Mouse (Mus musculus): ENCODE measurements around the gene Ccn2.

The Ccn2 gene

GRCm38 (mm10) chr10:24595250-24596002 is at the start of gene Ccn2:
Gene Ccn2 (plus strand): TSS chr10:24595442.
- peak; percentile 5 to 23 for DNase-seq

DNA sequence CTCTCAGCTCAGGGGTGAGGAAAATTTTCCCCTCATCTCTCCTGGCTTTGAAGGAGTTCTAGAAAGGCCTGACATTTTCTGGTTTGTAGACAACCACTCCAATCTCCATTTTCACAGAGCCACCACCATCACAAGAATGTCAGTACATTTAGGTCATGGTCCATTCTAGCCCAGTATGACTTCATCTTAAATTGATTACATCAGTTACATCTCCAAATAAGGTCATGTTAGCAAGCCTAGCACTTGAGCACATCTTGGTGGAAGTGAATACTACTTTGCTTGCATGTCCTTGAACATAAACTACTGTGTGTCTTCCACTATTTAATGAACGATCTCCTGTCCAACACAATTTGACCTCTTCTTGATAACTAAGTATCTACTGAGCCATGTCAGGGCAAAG is 42.4 kb upstream of the Ccn2 start:
- DNase-seq: no peak

DNA sequence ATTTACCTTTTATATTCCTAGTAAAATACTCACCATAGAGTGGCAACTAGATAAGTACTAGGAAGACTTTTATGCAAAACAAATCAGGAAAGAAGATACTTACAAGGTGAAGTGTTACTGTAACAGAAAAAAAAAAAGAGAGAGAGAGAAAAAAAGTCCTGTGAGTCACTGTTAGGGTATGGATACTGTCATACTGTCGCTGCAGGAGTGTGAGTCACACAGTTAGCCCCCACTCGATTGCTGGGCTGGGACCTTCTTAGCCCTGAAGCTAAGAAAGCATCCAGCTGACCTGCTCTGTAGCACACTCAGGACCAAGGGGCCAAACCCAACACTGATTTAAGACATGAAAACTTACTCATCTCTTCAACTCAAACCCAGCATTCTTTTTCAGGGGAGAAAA is 41.2 kb upstream of the Ccn2 start:
- no peak for DNase-seq

GRCm38 (mm10) chr10:24558366-24558765 is 36.9 kb upstream of the Ccn2 start:
- DNase-seq: no peak

DNA sequence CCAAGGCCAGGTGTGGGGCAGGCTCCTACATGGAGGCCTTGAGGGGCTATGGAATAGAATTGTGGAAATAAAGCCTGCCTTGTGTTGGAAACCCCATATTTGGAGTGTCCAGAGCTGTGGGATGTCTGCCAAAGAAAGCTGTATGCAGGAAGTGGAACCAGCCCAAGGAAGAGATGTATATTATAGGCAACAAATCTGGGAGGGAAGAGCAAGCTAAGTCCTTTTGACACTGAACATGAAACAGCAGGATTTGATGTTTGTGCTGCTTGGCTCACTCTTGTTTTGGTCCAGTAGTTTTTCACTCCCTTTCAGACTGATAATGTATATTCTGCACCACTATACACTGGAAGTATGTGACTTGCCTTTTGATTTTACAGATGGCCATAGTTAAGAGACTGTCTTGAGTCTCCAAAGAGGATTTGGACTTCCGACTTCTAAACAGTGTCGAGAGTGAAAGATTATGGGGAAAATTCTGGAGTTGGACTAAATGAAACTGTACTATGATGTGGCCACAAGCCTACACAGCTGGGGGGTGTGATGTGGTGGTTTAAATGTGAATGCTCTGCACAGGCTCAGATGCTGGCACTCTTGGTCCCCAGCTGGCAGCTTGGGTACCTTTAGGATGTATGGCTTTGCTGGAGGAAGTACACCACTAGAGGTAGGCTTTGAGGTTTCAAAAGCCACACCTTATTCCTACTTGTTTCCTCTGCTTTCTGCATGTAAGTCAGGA is 25.4 kb upstream of the Ccn2 start:
- no peak for DNase-seq

DNA sequence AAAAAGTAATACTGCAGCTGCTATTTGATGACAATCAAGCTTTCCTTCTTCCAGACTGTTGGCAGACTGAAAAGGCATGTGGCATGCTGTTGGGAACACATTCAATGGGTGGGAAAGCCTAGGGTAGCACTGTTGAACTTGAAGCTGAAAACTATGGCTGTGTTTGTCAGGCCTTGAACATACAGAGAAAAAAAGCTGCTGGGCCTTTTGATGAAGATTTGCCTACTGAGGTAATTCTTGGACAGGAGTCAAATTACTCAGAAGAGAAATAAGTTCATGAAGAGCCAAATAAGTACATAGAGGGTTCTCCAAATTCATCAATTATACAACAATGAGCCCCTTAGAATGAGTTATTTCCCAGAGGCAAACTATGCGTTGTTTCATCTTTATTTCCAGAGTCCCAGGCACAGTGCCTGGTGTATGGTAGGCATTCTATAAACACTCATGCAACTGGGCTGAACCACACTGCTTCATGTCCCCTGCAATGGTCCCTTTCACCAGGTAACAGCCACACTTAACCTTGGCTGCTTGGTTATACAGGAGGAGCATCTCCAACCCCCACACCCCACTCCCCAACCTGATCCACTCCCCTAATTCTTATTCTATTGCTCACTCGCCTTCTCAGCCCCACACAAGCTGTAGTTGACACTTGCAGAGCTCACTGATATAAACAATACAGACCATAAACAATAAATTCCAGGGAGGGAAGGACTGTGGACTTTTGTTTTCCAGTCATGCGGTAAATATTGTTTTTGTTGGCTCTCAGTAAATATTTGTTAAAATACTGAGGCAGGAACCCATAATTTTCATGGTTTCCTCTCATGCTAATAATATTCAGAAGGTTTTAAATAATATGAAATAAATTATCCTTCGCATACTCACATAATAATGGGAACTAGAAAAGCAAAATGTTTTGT is 22.9 kb upstream of the Ccn2 start:
- DNase-seq: no peak

- no peak for DNase-seq
Observed at GRCm38 (mm10) chr10:24573484-24573883, 21.8 kb upstream of the Ccn2 start.

- no peak for DNase-seq
Observed at GRCm38 (mm10) chr10:24581076-24581475, 14.2 kb upstream of the Ccn2 start.

- no peak for DNase-seq
Observed at GRCm38 (mm10) chr10:24588824-24589223, 6.4 kb upstream of the Ccn2 start.

GRCm38 (mm10) chr10:24589238-24589637 is 6.0 kb upstream of the Ccn2 start:
- no peak for DNase-seq

DNA sequence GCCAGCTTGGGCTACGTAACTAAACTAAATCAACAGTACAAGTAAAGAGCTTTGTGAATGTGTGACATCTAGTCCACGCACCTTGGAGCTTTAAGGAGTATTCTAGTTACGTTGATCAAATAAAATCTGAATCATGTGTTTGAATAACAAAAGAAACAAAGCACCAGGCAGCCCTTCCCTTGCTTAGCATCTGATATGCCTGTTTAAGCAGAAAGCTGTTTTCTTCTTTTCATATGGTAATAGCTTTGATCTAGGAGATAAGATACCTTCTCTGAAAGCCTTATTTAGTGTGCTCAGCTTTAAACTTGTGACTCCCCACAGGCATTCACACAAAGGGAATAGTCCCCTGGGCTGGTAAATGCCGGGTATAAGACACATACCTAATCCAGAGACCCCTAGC is 4.7 kb upstream of the Ccn2 start:
- DNase-seq: no peak

- DNase-seq: peak; percentile 56 to 65
Observed at GRCm38 (mm10) chr10:24591136-24591535, 4.1 kb upstream of the Ccn2 start.

DNA sequence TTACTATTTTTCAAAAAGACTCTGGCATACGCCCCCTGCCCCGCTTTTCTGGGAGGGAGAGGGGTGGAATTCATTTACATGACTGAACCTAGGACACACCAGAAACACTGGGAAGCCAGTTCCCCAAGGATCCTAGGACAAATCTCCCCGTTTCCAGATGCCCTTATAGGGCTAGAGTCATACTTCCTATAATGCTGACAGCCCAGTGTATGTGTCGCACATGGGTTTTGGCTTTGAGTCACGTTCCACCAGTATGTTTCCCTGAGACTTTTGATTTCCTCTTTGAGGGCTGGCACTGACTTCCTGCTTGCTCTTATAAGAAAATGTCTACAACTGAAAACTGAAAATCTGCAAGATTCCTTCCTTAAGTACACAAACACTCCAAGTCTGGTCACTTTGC is 3.5 kb upstream of the Ccn2 start:
- no peak for DNase-seq

DNA sequence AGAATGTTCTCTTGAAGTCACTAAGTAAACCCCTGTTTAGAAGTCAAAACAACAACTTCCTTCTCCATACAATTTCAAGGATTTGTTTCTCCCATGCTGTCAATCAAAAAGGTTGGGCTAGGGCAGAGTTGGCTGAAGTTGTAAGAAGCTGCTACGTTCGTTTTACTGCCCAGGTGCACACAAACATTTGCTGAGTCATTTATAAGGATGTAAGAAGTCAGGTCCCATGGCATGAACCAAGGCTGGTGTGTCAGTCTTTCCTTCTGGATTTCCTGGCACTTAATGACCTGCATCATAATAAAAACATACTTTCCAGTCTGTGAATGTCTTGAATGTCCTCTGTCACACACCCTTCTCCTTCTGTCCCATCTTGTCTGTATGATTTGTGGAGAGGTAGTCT is 2.9 kb upstream of the Ccn2 start:
- no peak for DNase-seq

- DNase-seq: no peak
Observed at GRCm38 (mm10) chr10:24592969-24593368, 2.3 kb upstream of the Ccn2 start.

DNA sequence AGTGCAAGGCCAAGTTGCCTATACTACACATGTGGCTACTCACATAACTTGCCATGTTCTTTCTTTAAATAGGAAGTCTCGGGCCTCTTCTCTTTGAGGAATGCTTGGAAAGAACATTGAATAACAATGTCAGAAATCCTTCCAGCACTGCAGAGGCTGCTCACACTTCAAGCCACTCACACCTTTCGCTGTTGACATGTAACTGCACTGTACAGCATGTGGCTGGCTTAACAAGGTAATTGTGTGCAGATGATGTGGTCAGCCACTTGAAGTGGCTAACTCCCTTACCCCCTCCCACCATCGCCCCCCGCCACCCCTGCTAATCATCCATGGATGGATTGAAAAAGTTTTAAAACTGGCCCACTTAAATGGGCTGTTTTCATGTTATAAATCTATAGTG is 1.7 kb upstream of the Ccn2 start:
- DNase-seq: no peak

DNA sequence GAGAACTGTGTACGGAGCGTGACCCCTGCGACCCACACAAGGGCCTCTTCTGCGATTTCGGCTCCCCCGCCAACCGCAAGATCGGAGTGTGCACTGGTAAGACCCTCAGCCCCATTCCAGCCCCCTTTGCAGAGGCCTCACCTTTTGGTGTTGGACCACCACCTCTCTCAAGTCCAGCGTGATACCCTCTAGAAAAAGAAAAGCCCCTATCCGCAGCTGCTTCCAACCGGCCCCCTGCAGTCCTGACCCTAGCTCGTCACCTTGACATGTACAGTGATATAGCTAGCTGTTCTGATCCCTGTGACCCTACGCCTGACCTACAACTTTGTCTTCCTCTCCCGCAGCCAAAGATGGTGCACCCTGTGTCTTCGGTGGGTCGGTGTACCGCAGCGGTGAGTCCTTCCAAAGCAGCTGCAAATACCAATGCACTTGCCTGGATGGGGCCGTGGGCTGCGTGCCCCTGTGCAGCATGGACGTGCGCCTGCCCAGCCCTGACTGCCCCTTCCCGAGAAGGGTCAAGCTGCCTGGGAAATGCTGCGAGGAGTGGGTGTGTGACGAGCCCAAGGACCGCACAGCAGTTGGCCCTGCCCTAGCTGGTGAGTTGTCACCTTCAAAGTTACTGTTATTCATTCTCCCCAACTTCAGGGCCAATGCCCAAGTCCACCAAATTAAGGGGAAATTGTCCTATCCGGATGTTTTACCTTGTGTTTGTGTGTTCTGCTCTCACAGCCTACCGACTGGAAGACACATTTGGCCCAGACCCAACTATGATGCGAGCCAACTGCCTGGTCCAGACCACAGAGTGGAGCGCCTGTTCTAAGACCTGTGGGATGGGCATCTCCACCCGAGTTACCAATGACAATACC is 994 bp downstream of the Ccn2 start:
- DNase-seq: peak in 1 of 2 experiments; percentile 8

- DNase-seq: no peak
Observed at GRCm38 (mm10) chr10:24596869-24597339, 1.7 kb downstream of the Ccn2 start.

DNA sequence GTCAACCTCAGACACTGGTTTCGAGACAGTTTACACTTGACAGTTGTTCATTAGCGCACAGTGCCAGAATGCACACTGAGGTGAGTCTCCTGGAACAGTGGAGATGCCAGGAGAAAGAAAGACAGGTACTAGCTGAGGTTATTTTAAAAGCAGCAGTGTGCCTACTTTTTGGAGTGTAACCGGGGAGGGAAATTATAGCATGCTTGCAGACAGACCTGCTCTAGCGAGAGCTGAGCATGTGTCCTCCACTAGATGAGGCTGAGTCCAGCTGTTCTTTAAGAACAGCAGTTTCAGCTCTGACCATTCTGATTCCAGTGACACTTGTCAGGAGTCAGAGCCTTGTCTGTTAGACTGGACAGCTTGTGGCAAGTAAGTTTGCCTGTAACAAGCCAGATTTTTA is 2.5 kb downstream of the Ccn2 start:
- DNase-seq: no peak

DNA sequence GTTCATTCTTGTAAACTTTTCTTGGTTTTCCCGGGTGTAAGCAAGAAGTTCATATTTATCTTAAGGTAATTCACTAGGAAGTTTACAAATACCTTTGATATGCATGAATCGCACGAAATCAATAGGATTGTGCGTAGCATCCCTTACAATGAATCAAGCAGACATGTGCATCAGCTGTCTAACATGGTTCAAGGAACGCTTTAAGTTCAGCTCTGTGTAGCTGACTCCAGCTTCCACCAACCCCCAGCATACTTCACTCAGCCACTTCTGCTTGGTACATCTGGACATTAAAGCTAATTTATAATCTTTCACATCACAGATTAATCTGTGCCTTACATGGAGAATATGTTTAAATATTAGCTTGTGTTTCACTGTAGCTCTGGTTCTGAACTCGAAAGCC is 3.5 kb downstream of the Ccn2 start:
- DNase-seq: no peak

- DNase-seq: no peak
Observed at GRCm38 (mm10) chr10:24599802-24600201, 4.6 kb downstream of the Ccn2 start.

DNA sequence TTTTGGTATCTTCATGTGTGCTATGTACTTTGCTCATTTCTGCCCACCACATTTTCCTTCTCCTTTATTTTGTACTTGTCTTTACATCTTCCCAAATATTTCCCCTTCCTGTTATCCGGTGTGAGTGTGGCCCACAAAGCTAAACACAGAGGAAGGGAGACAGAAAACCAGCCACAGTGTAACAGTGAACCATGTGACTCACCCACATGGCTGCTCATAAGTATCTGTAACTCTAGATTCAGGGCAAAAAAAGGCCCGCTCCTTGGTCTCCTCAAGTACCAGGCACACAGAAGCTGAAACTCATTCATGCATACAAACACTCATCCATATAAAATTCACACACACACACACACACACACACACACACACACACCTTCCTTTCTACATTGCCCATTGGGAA is 7.8 kb downstream of the Ccn2 start:
- no peak for DNase-seq
